Mouse (Mus musculus) forebrain, postnatal 0 days (tissue): ENCODE results near the gene Nkapd1. TPM values are rescaled to one million over a fixed set of nuclear protein-coding genes. Genes with fewer than 3 reads are reported as not detected.

Experiments
- ATAC-seq: fragments of 200-750 bp; cut with Nextera tagmentation; 2 replicates; pipeline ENCODE4 v1.8.0; 2017; ENCODE audit warnings: mild to moderate bottlenecking, moderate library complexity
- DNase-seq: peaks from one replicate; pipeline ENCODE4 v3.0.0-alpha.2; 2015
- H3K27ac ChIP-seq: fragments of 300-500 bp; sonication (generic); 2 replicates; pipeline ENCODE4 v1.5.1; 2014; ENCODE audit warnings: low read depth, mild to moderate bottlenecking, antibody characterized with exemption, low read length, moderate library complexity, mixed read lengths
- H3K27me3 ChIP-seq: fragments of 300-500 bp; sonication (generic); 2 replicates; pipeline ENCODE4 v1.6.1; 2014; ENCODE audit warnings: mild to moderate bottlenecking, low read length, mixed read lengths; ENCODE audit not compliant: insufficient read depth
- H3K36me3 ChIP-seq: fragments of 300-500 bp; sonication (generic); 2 replicates; pipeline ENCODE4 v1.6.1; 2014; ENCODE audit warnings: mild to moderate bottlenecking, moderate library complexity; ENCODE audit not compliant: insufficient read depth
- H3K4me1 ChIP-seq: fragments of 300-500 bp; sonication (generic); 2 replicates; pipeline ENCODE4 v1.6.1; 2014; ENCODE audit warnings: antibody characterized with exemption; ENCODE audit not compliant: insufficient read depth
- H3K4me2 ChIP-seq: fragments of 300-500 bp; sonication (generic); 2 replicates; pipeline ENCODE4 v1.6.1; 2014; ENCODE audit warnings: low read depth, mild to moderate bottlenecking, moderate library complexity
- H3K4me3 ChIP-seq: fragments of 300-500 bp; sonication (generic); 2 replicates; pipeline ENCODE4 v1.5.1; 2014; ENCODE audit warnings: low read depth, low read length, mixed read lengths
- H3K9ac ChIP-seq: fragments of 300-500 bp; sonication (generic); 2 replicates; pipeline ENCODE4 v1.6.1; 2014; ENCODE audit warnings: mild to moderate bottlenecking
- H3K9me3 ChIP-seq: fragments of 300-500 bp; sonication (generic); 2 replicates; pipeline ENCODE4 v1.6.1; 2016; ENCODE audit warnings: low read length
- CTCF ChIP-seq: sonication (generic); IDR thresholded peaks from 2 replicates; pipeline ENCODE4 v1.5.1; 2016; ENCODE audit warnings: antibody characterized with exemption, control low read depth, low read depth
- WGBS: fragments of 180-500 bp; shearing (Covaris S2); extraction: QIAGEN DNeasy Blood & Tissue Kit; methylation state at CpG from one replicate; pipeline ENCODE4 v1.1.7; 2014; 5-methylcytosine and 5-hydroxymethylcytosine counted together
- polyA plus RNA-seq: library from polyadenylated mRNA; unstranded; fragments of >200 nt; fragmentation: Nextera tagmentation; extraction: Ambion mirVana; gene quantifications from 2 replicates; pipeline ENCODE4 v1.2.1, GENCODE M21; 2015
- total RNA-seq: library from RNA; depleted of rRNA; stranded (reverse); fragments of >200 nt; gene quantifications from 2 replicates; pipeline ENCODE4 v1.2.3, GENCODE M21; 2014

Gene Nkapd1
- total and polyA plus RNA-seq, 2 experiments from 2014 or later, result 19.0 to 24.3 TPM

- Histone ChIP-seq H3K4me2 (no peak overlapping the region), H3K9ac (no peak overlapping the region), H3K36me3 (no peaks in the 10 kb centered on the region), H3K9me3 (no peaks in the 10 kb centered on the region), H3K27ac (no peak overlapping the region), H3K27me3 (no peaks in the 10 kb centered on the region), H3K4me1 (no peaks in the 10 kb centered on the region), H3K4me3 (no peak overlapping the region)
- ATAC-seq (no peak), DNase-seq (no peak)
- TF ChIP-seq CTCF, result no peak
- 82% methylated on average over 4 of the region's 4 CpGs for WGBS
These were observed 30.3 kb downstream of the Nkapd1 start for GRCm38 (mm10) chr9:50586955-50587354.

- no peak for DNase-seq
- H3K36me3 ChIP-seq, result no peaks in the 10 kb centered on the region
- no peaks in the 10 kb centered on the region for H3K9me3 ChIP-seq
- no peak for TF ChIP-seq CTCF
- no peak for ATAC-seq
- no peak overlapping the region for H3K27ac ChIP-seq
- no peak overlapping the region for H3K4me3 ChIP-seq
- H3K4me1 ChIP-seq, result no peaks in the 10 kb centered on the region
- H3K27me3 ChIP-seq, result no peaks in the 10 kb centered on the region
- 87% methylated on average over 6 of the region's 6 CpGs for WGBS
- H3K9ac ChIP-seq, result no peak overlapping the region
- no peak overlapping the region for H3K4me2 ChIP-seq
These were observed 32.0 kb downstream of the Nkapd1 start for GRCm38 (mm10) chr9:50585145-50585818.

GRCm38 (mm10) chr9:50580370-50580769 lies 36.9 kb downstream of the Nkapd1 start:
- no peak overlapping the region for H3K27ac ChIP-seq
- H3K9me3 ChIP-seq, result no peaks in the 10 kb centered on the region
- no peak for DNase-seq
- no peak for ATAC-seq
- H3K36me3 ChIP-seq, result no peaks in the 10 kb centered on the region
- 25% methylated on average over 4 of the region's 4 CpGs for WGBS
- no peaks in the 10 kb centered on the region for H3K4me1 ChIP-seq
- no peak overlapping the region for H3K4me3 ChIP-seq
- H3K4me2 ChIP-seq, result no peak overlapping the region
- no peak for TF ChIP-seq CTCF
- H3K27me3 ChIP-seq, result no peaks in the 10 kb centered on the region
- no peak overlapping the region for H3K9ac ChIP-seq

GRCm38 (mm10) chr9:50569599-50570525 lies 47.4 kb downstream of the Nkapd1 start:
- H3K4me2 ChIP-seq, result no peak overlapping the region
- no peak overlapping the region for H3K27ac ChIP-seq
- no peaks in the 10 kb centered on the region for H3K36me3 ChIP-seq
- WGBS, result 81% methylated on average over 10 of the region's 10 CpGs
- H3K27me3 ChIP-seq, result no peaks in the 10 kb centered on the region
- DNase-seq (no peak), ATAC-seq (no peak)
- H3K9ac ChIP-seq, result no peak overlapping the region
- H3K4me3 ChIP-seq, result no peak overlapping the region
- H3K9me3 ChIP-seq, result no peaks in the 10 kb centered on the region
- H3K4me1 ChIP-seq, result no peaks in the 10 kb centered on the region
- TF ChIP-seq CTCF, result no peak

- DNase-seq, result no peak
- H3K4me2 ChIP-seq, result no peak overlapping the region
- no peak overlapping the region for H3K9ac ChIP-seq
- no peaks in the 10 kb centered on the region for H3K4me1 ChIP-seq
- H3K36me3 ChIP-seq, result no peaks in the 10 kb centered on the region
- ATAC-seq, result no peak
- TF ChIP-seq CTCF, result no peak
- no peaks in the 10 kb centered on the region for H3K27me3 ChIP-seq
- H3K4me3 ChIP-seq, result no peak overlapping the region
- no peak overlapping the region for H3K27ac ChIP-seq
- WGBS, result 95% methylated on average over 2 of the region's 2 CpGs
- no peaks in the 10 kb centered on the region for H3K9me3 ChIP-seq
These were observed 49.4 kb downstream of the Nkapd1 start for GRCm38 (mm10) chr9:50567881-50568280.

- Histone ChIP-seq H3K27me3 (no peaks in the 10 kb centered on the region), H3K36me3 (no peaks in the 10 kb centered on the region), H3K9me3 (no peaks in the 10 kb centered on the region), H3K27ac (no peak overlapping the region), H3K4me1 (no peaks in the 10 kb centered on the region), H3K4me2 (no peak overlapping the region), H3K9ac (no peak overlapping the region), H3K4me3 (no peak overlapping the region)
- TF ChIP-seq CTCF, result no peak
- no peak for DNase-seq
- WGBS, result 92% methylated on average over 4 of the region's 4 CpGs
- no peak for ATAC-seq
These were observed 49.9 kb downstream of the Nkapd1 start for GRCm38 (mm10) chr9:50567372-50567771.

- Histone ChIP-seq H3K27ac (no peak overlapping the region), H3K27me3 (no peaks in the 10 kb centered on the region), H3K4me1 (no peaks in the 10 kb centered on the region), H3K9ac (no peak overlapping the region), H3K9me3 (no peaks in the 10 kb centered on the region), H3K4me2 (no peak overlapping the region), H3K36me3 (no peaks in the 10 kb centered on the region), H3K4me3 (no peak overlapping the region)
- 81% methylated on average over 4 of the region's 4 CpGs for WGBS
- TF ChIP-seq CTCF, result no peak
- no peak for DNase-seq
- no peak for ATAC-seq
These were observed 51.3 kb downstream of the Nkapd1 start for GRCm38 (mm10) chr9:50565940-50566339.
